Mouse (Mus musculus) cerebellum, adult 9-10 months (tissue): ENCODE data around the gene Amelx.

ENCODE experiments used
- DNase-seq: peaks from one replicate; pipeline ENCODE4 v3.0.0; 2022

Gene Amelx

DNA sequence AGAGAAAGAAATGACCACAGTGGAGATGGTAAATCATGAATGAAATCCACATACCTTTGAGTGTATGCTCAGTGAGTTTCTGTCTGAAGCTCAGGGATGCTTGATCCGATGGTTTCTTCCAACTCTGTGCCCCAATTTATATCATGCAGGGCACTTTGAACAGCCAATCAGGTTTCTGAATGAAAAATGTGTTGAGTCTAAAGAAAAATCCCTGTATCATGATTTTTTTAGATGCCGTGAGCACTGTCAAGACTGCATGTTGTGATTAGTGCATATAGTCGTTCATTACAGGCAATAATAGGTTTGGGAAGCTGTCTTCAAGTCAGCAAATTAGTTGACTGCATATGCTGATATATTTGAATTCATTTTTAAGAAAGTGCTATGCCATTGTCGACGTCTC lies at the start of gene Amelx:
Gene Amelx (minus strand): TSS at position 101 of the 400 bp plus-strand sequence.
- DNase-seq, result no peak

DNA sequence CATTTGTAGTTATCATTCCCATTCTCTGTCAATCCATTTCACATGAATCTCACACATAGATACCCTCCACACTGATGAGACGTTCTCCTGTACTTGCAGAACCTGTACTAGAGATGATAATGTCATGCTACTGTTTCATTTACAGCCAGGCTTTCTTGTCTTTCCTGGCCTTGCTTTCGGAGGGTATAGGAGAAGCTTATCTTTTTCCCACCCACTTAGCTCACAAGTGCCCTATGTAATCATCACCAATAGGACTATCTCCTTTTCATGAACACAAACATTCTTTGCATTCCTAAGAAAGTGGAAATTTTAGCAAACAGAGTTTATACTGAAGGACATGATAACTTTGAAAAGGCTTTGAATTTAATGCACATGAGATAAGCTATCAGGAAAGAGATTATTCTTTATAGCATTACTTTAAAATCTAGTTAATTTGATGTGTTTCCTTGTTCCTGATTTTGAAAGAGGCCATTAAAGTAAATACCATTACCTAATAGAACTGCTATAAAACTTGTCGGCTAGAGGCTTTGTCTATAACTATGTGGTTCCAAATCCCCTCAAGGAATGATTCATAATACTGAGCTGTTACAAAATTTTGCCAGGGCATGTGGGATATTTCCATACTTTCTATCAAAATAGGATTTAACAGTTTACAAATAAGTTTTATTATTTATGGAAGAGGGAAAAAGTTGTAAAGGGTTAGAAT lies 35.5 kb upstream of the Amelx start:
- DNase-seq, result no peak

DNA sequence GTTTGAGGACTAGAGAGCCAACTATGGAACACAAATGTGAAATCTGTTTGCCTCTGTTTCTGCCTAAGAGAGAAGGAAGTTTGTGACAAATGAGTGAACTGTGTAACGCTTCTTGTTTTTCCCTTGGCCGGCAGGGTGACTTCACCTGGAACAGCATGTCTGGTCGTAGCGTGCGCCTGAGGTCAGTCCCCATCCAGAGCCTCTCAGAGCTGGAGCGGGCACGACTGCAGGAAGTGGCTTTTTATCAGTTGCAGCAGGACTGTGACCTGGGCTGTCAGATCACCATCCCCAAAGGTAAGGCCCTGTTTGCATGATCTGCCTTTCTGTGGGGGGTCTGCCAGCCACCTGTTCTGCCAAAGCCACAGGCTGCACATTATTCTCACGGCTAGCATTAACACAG lies 33.1 kb upstream of the Amelx start:
- no peak for DNase-seq

DNA sequence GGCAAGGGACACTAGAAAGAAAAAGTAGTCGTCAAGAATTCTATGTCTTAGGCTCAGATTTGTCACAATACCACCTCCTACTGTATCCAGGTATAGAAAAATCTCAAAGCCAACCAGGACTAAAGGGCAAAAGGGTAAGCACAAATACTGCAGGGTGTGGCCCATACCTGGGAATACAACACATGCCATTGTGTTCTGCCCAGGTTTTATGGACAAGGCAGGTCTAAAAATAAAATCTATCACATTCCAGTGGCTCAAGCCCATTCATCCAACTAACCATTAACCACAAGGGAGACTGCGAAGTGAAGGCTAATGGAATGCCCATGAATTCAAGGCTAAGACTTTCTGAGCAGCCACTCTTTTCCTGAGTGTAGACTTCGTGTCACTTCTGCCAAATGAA lies 23.0 kb upstream of the Amelx start:
- no peak for DNase-seq

DNA sequence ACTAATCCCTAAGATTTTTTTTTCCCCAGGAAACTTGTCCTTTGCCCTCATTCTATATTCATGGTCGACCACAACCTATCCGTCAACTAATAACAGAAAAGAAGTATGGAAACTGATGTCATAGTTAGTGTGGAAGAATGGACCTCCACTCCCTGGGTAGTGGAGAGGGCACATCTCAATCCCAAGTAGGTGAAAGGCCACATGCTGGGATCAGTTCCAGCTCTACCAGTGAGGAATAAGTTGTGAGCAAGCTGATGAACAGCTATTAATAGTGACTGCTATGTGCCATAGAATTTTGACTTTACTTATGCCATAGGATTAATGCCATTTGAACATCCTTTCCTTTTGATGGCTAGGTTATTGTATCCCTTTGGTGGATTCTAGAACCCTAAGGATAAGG lies 8.4 kb downstream of the Amelx start:
- DNase-seq, result no peak

DNA sequence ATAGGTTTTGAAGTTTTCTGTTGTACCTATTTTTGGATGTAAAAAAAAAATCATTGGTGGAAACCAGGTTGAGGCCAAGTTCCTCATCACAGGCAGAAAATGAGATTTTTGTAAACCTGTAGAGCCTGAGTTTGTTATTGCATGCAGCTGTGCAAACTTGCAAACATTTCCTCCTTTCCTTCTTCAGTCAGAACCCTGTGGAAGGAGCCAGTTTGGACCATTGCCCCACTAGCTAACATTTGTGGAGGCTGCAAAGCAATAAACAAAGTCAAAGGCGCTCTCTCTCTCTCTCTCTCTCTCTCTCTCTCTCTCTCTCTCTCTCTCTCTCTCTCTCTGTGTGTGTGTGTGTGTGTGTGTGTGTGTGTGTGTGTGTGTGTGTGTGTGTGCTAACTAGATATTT lies 13.2 kb downstream of the Amelx start:
- no peak for DNase-seq

DNA sequence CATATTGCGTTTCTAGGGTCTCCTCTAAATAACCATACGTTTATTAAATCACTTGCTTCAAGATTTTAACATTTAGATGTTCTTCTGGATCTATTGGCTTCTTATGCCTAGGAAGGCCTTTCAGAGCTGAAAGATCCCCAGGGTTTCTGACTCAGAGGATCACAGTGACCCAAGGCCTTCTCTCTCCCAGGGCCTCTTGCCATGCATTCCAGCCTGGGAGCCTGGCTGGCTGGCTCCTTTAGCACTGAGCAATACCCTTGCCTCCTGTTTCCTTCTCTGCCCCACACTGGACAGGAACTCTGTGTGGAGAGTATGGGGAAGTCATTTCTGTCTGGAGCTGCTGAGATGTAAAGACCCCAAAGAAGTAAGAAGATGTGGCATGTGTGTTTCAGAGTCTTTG lies 16.0 kb downstream of the Amelx start:
- DNase-seq, result no peak

DNA sequence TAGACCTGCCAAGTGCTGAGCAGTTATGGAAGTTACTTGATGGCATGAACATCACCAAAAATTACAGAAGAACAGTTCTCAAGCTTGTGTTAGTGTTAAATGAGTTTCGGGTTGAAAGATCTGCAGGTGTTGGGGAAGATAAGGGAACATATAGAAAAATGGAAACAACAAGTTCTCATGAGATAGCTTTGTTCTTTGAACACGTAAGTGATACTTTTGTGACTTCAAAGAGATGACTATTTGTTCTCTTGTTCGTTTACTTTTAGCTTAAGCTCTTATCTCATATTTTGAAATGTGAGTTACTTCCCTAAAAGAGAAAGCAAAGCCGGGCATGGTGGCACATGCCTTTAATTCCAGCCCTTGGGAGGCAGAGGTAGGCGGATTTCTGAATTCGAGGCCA lies 28.6 kb downstream of the Amelx start:
- DNase-seq, result no peak

DNA sequence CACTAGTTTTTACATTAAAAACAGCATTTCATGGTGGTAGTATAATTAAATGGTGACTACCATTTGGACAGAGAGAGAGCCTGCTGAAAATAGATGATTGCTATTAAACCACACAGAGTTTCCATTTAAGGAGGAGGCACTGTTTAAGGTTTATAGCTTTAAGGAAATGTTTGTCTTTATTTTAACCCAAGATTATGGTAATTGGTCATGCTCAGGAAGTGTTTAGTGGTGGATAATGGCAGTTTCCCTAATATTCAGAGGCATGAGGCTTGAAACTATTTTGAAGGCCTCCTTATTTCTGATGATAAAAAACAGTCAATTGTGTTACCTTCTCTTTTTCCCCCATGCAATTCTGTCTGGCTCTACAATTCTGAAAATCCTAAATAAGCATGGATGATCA lies 33.2 kb downstream of the Amelx start:
- no peak for DNase-seq

DNA sequence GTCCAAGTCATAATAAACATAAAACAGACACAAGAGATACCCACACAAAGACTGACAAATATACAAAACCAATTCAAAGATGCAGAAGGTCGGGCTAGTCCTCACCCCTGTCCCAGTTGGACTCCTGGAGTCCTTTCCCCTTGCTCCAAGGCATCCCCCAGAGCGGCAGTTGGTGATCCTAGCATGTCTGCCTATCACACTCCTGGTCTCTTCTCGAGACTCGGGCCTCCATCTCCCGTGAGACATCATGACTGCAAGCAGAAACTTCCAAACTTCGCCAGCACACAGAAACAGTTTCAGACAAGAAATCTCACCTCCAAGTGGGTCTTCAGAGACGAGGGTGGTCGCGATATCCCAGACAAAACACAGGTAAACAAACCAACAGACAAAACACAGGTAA lies 46.5 kb downstream of the Amelx start:
- no peak for DNase-seq

DNA sequence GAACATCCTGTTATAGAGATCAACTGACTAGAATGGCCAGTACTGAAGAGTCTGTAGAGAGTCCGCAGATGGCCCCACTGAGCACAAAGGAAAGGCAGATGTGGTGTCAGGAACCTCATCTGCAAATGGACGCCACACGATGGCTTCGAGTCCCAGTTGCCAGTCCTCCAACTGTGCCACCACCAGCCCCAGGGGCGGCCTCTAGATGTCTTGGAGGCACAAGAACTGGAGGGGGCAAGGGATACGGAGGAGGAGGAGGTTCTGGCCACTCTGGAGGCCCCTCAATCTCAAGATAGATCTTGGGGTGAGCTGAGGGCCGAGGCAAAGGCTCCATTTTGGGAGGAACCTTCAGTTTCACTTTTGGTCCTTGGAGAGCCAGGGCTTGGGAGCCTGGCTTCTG lies 47.2 kb downstream of the Amelx start:
- DNase-seq, result no peak
